8 mouse cellular contexts compared by ENCODE assay signal in the genomic region with DNA sequence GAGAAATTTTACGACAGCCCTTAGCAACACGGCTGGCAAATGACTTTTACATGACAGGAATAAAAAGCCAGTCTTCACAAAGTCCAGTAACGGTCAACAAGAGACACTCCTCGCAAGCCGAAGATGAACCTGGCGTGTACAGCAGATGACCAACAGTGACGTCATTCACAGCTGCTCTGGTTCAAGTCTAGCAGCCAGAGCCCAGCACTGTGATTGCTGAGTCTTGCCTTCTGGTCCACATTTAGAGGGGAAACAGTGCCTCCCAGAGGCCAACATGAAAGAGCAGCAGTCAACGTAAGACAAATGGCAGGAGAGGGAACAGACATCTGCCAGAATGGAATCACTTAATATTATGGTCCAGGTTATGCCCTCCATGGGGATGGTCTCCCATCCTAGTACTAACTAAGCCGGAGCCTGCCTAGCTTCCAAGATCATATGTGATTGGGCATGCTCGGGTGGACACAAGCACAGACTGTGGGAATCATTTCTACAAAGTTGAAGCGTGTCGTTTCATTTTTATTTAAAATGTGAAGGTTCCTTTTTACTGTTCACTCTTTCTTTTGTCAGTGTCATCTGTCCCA. TPM values are rescaled to one million over a fixed set of nuclear protein-coding genes. Genes with fewer than 3 reads are reported as not detected.
DNase-seq lines count a peak whose midpoint lies in the region; ATAC-seq and TF ChIP-seq lines count a peak whose summit lies in the region.

No protein-coding gene starts in this region.

- H3K27me3 ChIP-seq in forebrain, embryonic 10.5 days (ENCODE audit: poor library complexity, severe bottlenecking): peaks cover 8% of the 10 kb centered on the region; the same call in 1 of the 2 replicates
- H3K27me3 ChIP-seq in forebrain, embryonic 15.5 days: peaks cover 2% of the 10 kb centered on the region; the same call in 1 of the 2 replicates
- H3K27me3 ChIP-seq in intestine, embryonic 14.5 days (replicated peaks; ENCODE audit: control insufficient read depth, insufficient read depth, low read length): no peaks in the 10 kb centered on the region
- H3K27me3 ChIP-seq in midbrain, embryonic 11.5 days (ENCODE audit: control insufficient read depth, insufficient read depth, low read length): no peaks in the 10 kb centered on the region
- no peaks in the 10 kb centered on the region for H3K27me3 ChIP-seq in small intestine, adult 2 months (ENCODE audit: control insufficient read depth, insufficient read depth, low read length)

- intact Hi-C loops in left cerebral cortex, postnatal 14 days (cut with DNase I): loop anchor here (10.0 kb wide), 1 partner anchor 153 kb away; the partner anchor contains the start of gene Rchy1

- H3K36me3 ChIP-seq in forebrain, embryonic 10.5 days (replicated peaks): no peaks in the 10 kb centered on the region
- no peaks in the 10 kb centered on the region for H3K36me3 ChIP-seq in forebrain, embryonic 15.5 days
- no peaks in the 10 kb centered on the region for H3K36me3 ChIP-seq in intestine, embryonic 14.5 days (ENCODE audit: control insufficient read depth, insufficient read depth, low read length)
- no peaks in the 10 kb centered on the region for H3K36me3 ChIP-seq in midbrain, embryonic 11.5 days (ENCODE audit: control insufficient read depth, insufficient read depth, low read length)
- H3K36me3 ChIP-seq in small intestine, adult 2 months (ENCODE audit: control insufficient read depth, insufficient read depth, low read length): no peaks in the 10 kb centered on the region

- H3K27ac ChIP-seq in forebrain, embryonic 10.5 days: no peak overlapping the region
- H3K27ac ChIP-seq in forebrain, embryonic 15.5 days (replicated peaks): no peak overlapping the region
- H3K27ac ChIP-seq in intestine, embryonic 14.5 days (ENCODE audit: low read depth): no peak overlapping the region
- no peak overlapping the region for H3K27ac ChIP-seq in midbrain, embryonic 11.5 days (ENCODE audit: low read depth, low read length)
- H3K27ac ChIP-seq in small intestine, adult 2 months (ENCODE audit: insufficient read depth, low read depth, low read length): no peak overlapping the region

- DNase-seq in forebrain, embryonic 10.5 days (ENCODE audit: extremely low spot score, low spot score): peak; percentile 51
- DNase-seq in cerebellum, postnatal 25 days: peak; percentile 65 to 80
- peak; percentile 83 for DNase-seq in gastrocnemius, postnatal 25 days
- peak; percentile 75 for DNase-seq in intestine, embryonic 14.5 days (ENCODE audit: low spot score)
- peak; percentile 70 to 73 for DNase-seq in left cerebral cortex, postnatal 14 days (ENCODE audit: low spot score in 2 of 2)
- DNase-seq in midbrain, embryonic 11.5 days (ENCODE audit: low spot score, missing footprints): no peak

- no peak; the same call in 1 of the 2 replicates for ATAC-seq in forebrain, embryonic 15.5 days (replicated peaks)
- peak; percentile 74 for ATAC-seq in intestine, embryonic 14.5 days (replicated peaks; ENCODE audit: low FRiP score, low TSS enrichment, low read depth)
- peak; percentile 83 for ATAC-seq in midbrain, embryonic 11.5 days (ENCODE audit: low FRiP score)

- peak; percentile 81; the same call in 1 of the 2 replicates for TF ChIP-seq CTCF in small intestine, adult 2 months (IDR thresholded peaks at IDR 0.05; ENCODE audit: extremely low read depth, insufficient read length, insufficient replicate concordance, low read depth, low read length)

- 61% methylated on average over 12 of the region's 12 CpGs for WGBS in forebrain, embryonic 10.5 days
- WGBS in forebrain, embryonic 15.5 days: 59% methylated on average over 12 of the region's 12 CpGs
- WGBS in intestine, embryonic 14.5 days: 51% methylated on average over 12 of the region's 12 CpGs
- 58% methylated on average over 12 of the region's 12 CpGs for WGBS in midbrain, embryonic 11.5 days
- 31% methylated on average over 12 of the region's 12 CpGs for WGBS in small intestine, adult 2 months

- peaks cover under 1% of the 10 kb centered on the region for H3K4me1 ChIP-seq in forebrain, embryonic 10.5 days
- no peaks in the 10 kb centered on the region for H3K4me1 ChIP-seq in forebrain, embryonic 15.5 days
- H3K4me1 ChIP-seq in intestine, embryonic 14.5 days (replicated peaks; ENCODE audit: control insufficient read depth, insufficient read depth, low read length): no peaks in the 10 kb centered on the region
- peaks cover 1% of the 10 kb centered on the region for H3K4me1 ChIP-seq in midbrain, embryonic 11.5 days (ENCODE audit: control insufficient read depth, insufficient read depth, low read length)
- H3K4me1 ChIP-seq in small intestine, adult 2 months (ENCODE audit: control insufficient read depth, insufficient read depth, insufficient read length, low read length): no peaks in the 10 kb centered on the region

- no peaks in the 10 kb centered on the region for H3K9me3 ChIP-seq in forebrain, embryonic 10.5 days
- no peaks in the 10 kb centered on the region for H3K9me3 ChIP-seq in forebrain, embryonic 15.5 days
- H3K9me3 ChIP-seq in intestine, embryonic 14.5 days (ENCODE audit: control insufficient read depth, low read length): no peaks in the 10 kb centered on the region
- no peaks in the 10 kb centered on the region for H3K9me3 ChIP-seq in midbrain, embryonic 11.5 days (ENCODE audit: control insufficient read depth, low read length)

- H3K4me2 ChIP-seq in forebrain, embryonic 15.5 days (replicated peaks): no peak overlapping the region
- no peak overlapping the region for H3K4me2 ChIP-seq in intestine, embryonic 14.5 days (ENCODE audit: low read length)
- H3K4me2 ChIP-seq in midbrain, embryonic 11.5 days: no peak overlapping the region

- TF ChIP-seq POLR2A in small intestine, adult 2 months (IDR thresholded peaks at IDR 0.05; ENCODE audit: low read depth, low read length): no peak

- no peak overlapping the region for H3K4me3 ChIP-seq in forebrain, embryonic 10.5 days
- no peak overlapping the region for H3K4me3 ChIP-seq in forebrain, embryonic 15.5 days
- H3K4me3 ChIP-seq in intestine, embryonic 14.5 days (ENCODE audit: low read depth, low read length): no peak overlapping the region
- no peak overlapping the region for H3K4me3 ChIP-seq in midbrain, embryonic 11.5 days (ENCODE audit: low read depth, low read length)
- H3K4me3 ChIP-seq in small intestine, adult 2 months (ENCODE audit: low read depth, low read length): no peak overlapping the region

- H3K9ac ChIP-seq in forebrain, embryonic 15.5 days (replicated peaks): no peak overlapping the region
- no peak overlapping the region for H3K9ac ChIP-seq in intestine, embryonic 14.5 days (ENCODE audit: low read length)
- H3K9ac ChIP-seq in midbrain, embryonic 11.5 days (ENCODE audit: low read length): no peak overlapping the region

RNA-seq across cellular contexts. Expression of gene Uso1, which starts 19.8 kb away (rescaled TPM):
- polyA plus RNA-seq in forebrain, embryonic 10.5 days (2016; fragmentation: Nextera tagmentation; extraction: Ambion mirVana): 37.0 and 38.8 TPM in 2 replicates
- 42.1 and 45.8 TPM in 2 replicates for polyA plus RNA-seq in forebrain, embryonic 15.5 days (2015; fragmentation: Nextera tagmentation; extraction: Ambion mirVana)
- total RNA-seq in gastrocnemius, postnatal 25 days (2021): 10 to 100 TPM; 56.6 to 58.4 TPM
- 30.8 and 31.5 TPM in 2 replicates for polyA plus RNA-seq in intestine, embryonic 14.5 days (2014; fragmentation: Nextera tagmentation; extraction: Ambion mirVana)
- total RNA-seq in left cerebral cortex, postnatal 14 days (2021): 10 to 100 TPM; 65.8 to 66.1 TPM
- polyA plus RNA-seq in midbrain, embryonic 11.5 days (2014; fragmentation: Nextera tagmentation; extraction: Ambion mirVana): 25.9 and 29.4 TPM in 2 replicates
- 15.7 and 25.1 TPM in 2 replicates for polyA plus RNA-seq in small intestine, adult 2 months (2012; rRNA removed)

RNA-seq across cellular contexts. Expression of gene G3bp2, which starts 34.4 kb away (rescaled TPM):
- polyA plus RNA-seq in forebrain, embryonic 10.5 days (2016; fragmentation: Nextera tagmentation; extraction: Ambion mirVana): 278 and 287 TPM in 2 replicates
- 323 and 349 TPM in 2 replicates for polyA plus RNA-seq in forebrain, embryonic 15.5 days (2015; fragmentation: Nextera tagmentation; extraction: Ambion mirVana)
- 10 to 100 TPM; 48.8 to 51.7 TPM for total RNA-seq in gastrocnemius, postnatal 25 days (2021)
- 192 and 202 TPM in 2 replicates for polyA plus RNA-seq in intestine, embryonic 14.5 days (2014; fragmentation: Nextera tagmentation; extraction: Ambion mirVana)
- total RNA-seq in left cerebral cortex, postnatal 14 days (2021): 100 to 1,000 TPM; 176 to 179 TPM
- polyA plus RNA-seq in midbrain, embryonic 11.5 days (2014; fragmentation: Nextera tagmentation; extraction: Ambion mirVana): 292 and 298 TPM in 2 replicates
- polyA plus RNA-seq in small intestine, adult 2 months (2012; rRNA removed): 3.1 and 6.9 TPM in 2 replicates

Comparison
In these comparisons a context has a peak if more than half of its experiments do, and no peak if none do; other contexts are left out.
1. RNA of gene G3bp2, which starts 34.4 kb away (polyA plus RNA-seq): 323 to 349 TPM in forebrain, embryonic 15.5 days, 292 to 298 TPM in midbrain, embryonic 11.5 days, 278 to 287 TPM in forebrain, embryonic 10.5 days and 192 to 202 TPM in intestine, embryonic 14.5 days; 3.1 to 6.9 TPM in small intestine, adult 2 months; every median in the first group is over 10 times any median in the second.